Mouse (Mus musculus) G1E (cell line): ENCODE data around the gene Grb2. TPM values are rescaled to one million over a fixed set of nuclear protein-coding genes. Genes with fewer than 3 reads are reported as not detected.

Experiments used
- ATAC-seq: 2 replicates; pipeline ENCODE4 v1.8.0; 2016; ENCODE audit warnings: mild to moderate bottlenecking; ENCODE audit not compliant: insufficient number of reproducible peaks, poor library complexity, low FRiP score, severe bottlenecking; ENCODE audit errors: extremely low read depth
- DNase-seq: peaks from one replicate; pipeline ENCODE4 v3.0.0; 2012; ENCODE audit warnings: low spot score
- H3K27me3 ChIP-seq: 2 replicates; pipeline ENCODE4 v1.6.1; 2012; ENCODE audit warnings: mild to moderate bottlenecking, low read length, inconsistent platforms; ENCODE audit not compliant: insufficient read depth
- H3K36me3 ChIP-seq: replicated peaks from 2 replicates; pipeline ENCODE3; 2012; ENCODE audit warnings: mild to moderate bottlenecking, inconsistent platforms
- H3K4me1 ChIP-seq: 2 replicates; pipeline ENCODE4 v1.6.1; 2012; ENCODE audit warnings: low read depth, low read length, inconsistent platforms, mixed read lengths; ENCODE audit not compliant: insufficient read depth
- H3K4me3 ChIP-seq: 2 replicates; pipeline ENCODE4 v1.5.1; 2012; ENCODE audit warnings: low read depth, mild to moderate bottlenecking, inconsistent platforms, low read length, moderate library complexity, mixed read lengths
- H3K9me3 ChIP-seq: replicated peaks from 2 replicates; pipeline ENCODE4 v1.6.1; 2012; ENCODE audit warnings: inconsistent platforms
- CTCF ChIP-seq: IDR thresholded peaks from 2 replicates; pipeline ENCODE4 v1.5.1; 2012; ENCODE audit warnings: low read depth, low read length, inconsistent platforms, mixed read lengths
- GATA1 ChIP-seq: IDR thresholded peaks from 2 replicates; pipeline ENCODE4 v1.6.1; 2012; ENCODE audit warnings: borderline replicate concordance, low read length, inconsistent platforms, mixed read lengths
- GATA2 ChIP-seq: IDR thresholded peaks from 2 replicates; pipeline ENCODE4 v1.6.1; 2012; ENCODE audit warnings: low read depth, low read length, inconsistent platforms, borderline replicate concordance
- POLR2AphosphoS5 ChIP-seq: IDR thresholded peaks from 2 replicates; pipeline ENCODE4 v1.6.1; 2012; ENCODE audit warnings: low read depth, low read length, inconsistent platforms; ENCODE audit not compliant: insufficient replicate concordance
- TAL1 ChIP-seq: conservative IDR thresholded peaks from 2 replicates; pipeline ENCODE4 v1.6.1; 2012; ENCODE audit warnings: low read depth, low read length, inconsistent platforms, mixed read lengths
- polyA plus RNA-seq: library from polyadenylated mRNA; stranded (reverse); fragments of >175 nt; gene quantifications from 2 replicates; pipeline ENCODE4 v1.2.3, GENCODE M21; 2012
- total RNA-seq, 2 experiments: library from RNA; stranded (forward) in 1 of 2; stranded (reverse) in 1 of 2; fragments of 200-1000 nt in 1 of 2; fragments of >200 nt in 1 of 2; fragmentation: Nextera tagmentation in 1 of 2; gene quantifications; 2 replicates each; pipeline ENCODE4 v1.2.3; 2014 to 2017

Gene Grb2
- total and polyA plus RNA-seq, 3 experiments = 119 to 224 (median 209) TPM

- DNase-seq (no peak), ATAC-seq (no peak)
- peaks cover 58% of the 10 kb centered on the region for H3K4me1 ChIP-seq
- TF ChIP-seq CTCF = no peak
- TF ChIP-seq GATA2 = no peak
- TF ChIP-seq POLR2AphosphoS5 = no peak
- no peak for TF ChIP-seq TAL1
- no peak for TF ChIP-seq GATA1
- H3K27me3 ChIP-seq = no peaks in the 10 kb centered on the region
- peaks cover 89% of the 10 kb centered on the region for H3K36me3 ChIP-seq
- H3K9me3 ChIP-seq = peaks cover 2% of the 10 kb centered on the region
- H3K4me3 ChIP-seq = no peak overlapping the region
Measured at GRCm38 (mm10) chr11:115660376-115660775, 48.0 kb downstream of the Grb2 start.

- TF ChIP-seq GATA1 = no peak
- TF ChIP-seq TAL1 = no peak
- TF ChIP-seq POLR2AphosphoS5 = no peak
- no peak for TF ChIP-seq CTCF
- TF ChIP-seq GATA2 = no peak
- H3K9me3 ChIP-seq = peaks cover 2% of the 10 kb centered on the region
- H3K4me3 ChIP-seq = no peak overlapping the region
- ATAC-seq (no peak), DNase-seq (no peak)
- H3K4me1 ChIP-seq = peaks cover 54% of the 10 kb centered on the region
- peaks cover 89% of the 10 kb centered on the region for H3K36me3 ChIP-seq
- no peaks in the 10 kb centered on the region for H3K27me3 ChIP-seq
Measured at GRCm38 (mm10) chr11:115658521-115658920, 49.9 kb downstream of the Grb2 start.

DNA sequence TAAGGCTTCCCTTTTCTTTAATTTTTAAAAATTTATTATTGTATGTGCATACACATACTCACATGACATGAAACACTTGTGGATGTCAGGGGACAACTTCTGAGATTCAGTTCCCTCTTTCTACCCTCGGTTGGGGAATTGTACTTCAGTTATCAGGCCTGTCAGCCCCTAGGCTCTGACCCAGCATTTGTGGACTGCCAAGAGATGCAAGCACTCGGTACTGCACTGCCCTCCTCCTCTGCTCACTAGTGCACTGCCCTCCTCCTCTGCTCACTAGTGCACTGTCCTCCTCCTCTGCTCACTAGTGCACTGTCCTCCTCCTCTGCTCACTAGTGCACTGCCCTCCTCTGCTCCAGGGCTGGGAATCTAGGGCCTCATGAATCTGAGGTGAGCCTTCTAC lies 54.3 kb downstream of the Grb2 start:
- no peaks in the 10 kb centered on the region for H3K27me3 ChIP-seq
- no peak for TF ChIP-seq TAL1
- no peak for TF ChIP-seq GATA1
- no peak for TF ChIP-seq POLR2AphosphoS5
- TF ChIP-seq CTCF = no peak
- TF ChIP-seq GATA2 = no peak
- H3K9me3 ChIP-seq = no peaks in the 10 kb centered on the region
- no peak for DNase-seq
- ATAC-seq = no peak
- peaks cover 95% of the 10 kb centered on the region for H3K36me3 ChIP-seq
- H3K4me1 ChIP-seq = peaks cover 40% of the 10 kb centered on the region
- no peak overlapping the region for H3K4me3 ChIP-seq

DNA sequence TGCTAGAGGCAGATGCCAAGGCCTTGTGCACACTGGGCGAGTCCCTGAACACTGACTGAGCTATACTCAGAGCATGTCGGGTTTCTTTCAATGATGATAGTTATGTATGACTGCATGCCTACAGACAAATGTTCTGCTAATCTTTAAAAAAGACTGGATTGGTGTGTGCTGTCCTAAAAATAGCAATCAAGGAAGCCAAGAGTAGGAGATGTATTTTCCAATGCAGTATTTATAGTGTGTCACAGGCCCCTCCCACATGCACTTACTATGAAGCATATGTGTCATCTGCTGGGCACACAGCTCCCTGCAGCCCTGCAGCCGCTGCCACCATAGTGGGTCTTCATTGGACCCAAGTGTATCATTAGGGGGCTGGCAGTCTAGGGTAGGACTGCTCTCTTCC lies 55.2 kb downstream of the Grb2 start:
- TF ChIP-seq GATA1 (no peak), POLR2AphosphoS5 (no peak), GATA2 (no peak), CTCF (no peak), TAL1 (no peak)

GRCm38 (mm10) chr11:115651680-115652079 lies 56.7 kb downstream of the Grb2 start:
- Histone ChIP-seq H3K4me3 (no peak overlapping the region), H3K36me3 (peaks cover 99% of the 10 kb centered on the region), H3K4me1 (peaks cover 33% of the 10 kb centered on the region), H3K27me3 (no peaks in the 10 kb centered on the region), H3K9me3 (no peaks in the 10 kb centered on the region)
- ATAC-seq (no peak), DNase-seq (no peak)
- TF ChIP-seq GATA2 (no peak), TAL1 (no peak), GATA1 (no peak), POLR2AphosphoS5 (no peak), CTCF (no peak)

More for the DNA sequence above, 55.2 kb downstream of the Grb2 start:
- ATAC-seq (no peak), DNase-seq (no peak)
- H3K36me3 ChIP-seq = peaks cover 95% of the 10 kb centered on the region
- H3K9me3 ChIP-seq = no peaks in the 10 kb centered on the region
- H3K27me3 ChIP-seq = no peaks in the 10 kb centered on the region
- no peak overlapping the region for H3K4me3 ChIP-seq
- H3K4me1 ChIP-seq = peaks cover 31% of the 10 kb centered on the region

DNA sequence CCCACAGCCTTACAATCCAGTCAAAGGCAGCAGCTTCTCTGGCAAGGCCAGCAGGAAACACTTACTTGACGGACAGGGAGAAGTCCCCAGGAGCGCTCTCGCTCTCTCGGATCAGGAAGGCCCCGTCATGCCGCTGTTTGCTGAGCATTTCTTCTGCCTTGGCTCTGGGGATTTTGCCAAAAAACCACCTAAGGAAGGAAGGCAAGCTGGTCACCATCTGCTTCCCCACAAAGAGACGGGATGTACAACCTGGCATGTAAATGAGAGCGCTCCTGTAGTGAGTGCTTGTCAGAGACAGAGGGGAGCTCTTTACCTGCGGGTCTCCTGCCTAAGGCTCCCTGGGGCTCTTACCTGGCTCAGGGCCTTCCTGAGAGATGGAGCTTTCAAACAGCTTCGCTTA lies 58.7 kb downstream of the Grb2 start:
- no peaks in the 10 kb centered on the region for H3K27me3 ChIP-seq
- H3K4me3 ChIP-seq = no peak overlapping the region
- DNase-seq (no peak), ATAC-seq (no peak)
- peaks cover 30% of the 10 kb centered on the region for H3K4me1 ChIP-seq
- no peaks in the 10 kb centered on the region for H3K9me3 ChIP-seq
- peaks cover 97% of the 10 kb centered on the region for H3K36me3 ChIP-seq
- no peak for TF ChIP-seq GATA2
- no peak for TF ChIP-seq TAL1
- no peak for TF ChIP-seq GATA1
- TF ChIP-seq CTCF = no peak
